Mouse (Mus musculus) c-Kit-positive CD71-positive TER-119-negative erythroid progenitor cells, embryonic 14.5 days (primary cell): ENCODE data around the gene Lrrn1.

Experiments
- DNase-seq: peaks from one replicate; pipeline ENCODE4 v3.0.0-alpha.2; 2013; ENCODE audit warnings: low read depth

The Lrrn1 gene

GRCm38 (mm10) chr6:107528877-107529864, at the start of gene Lrrn1:
Gene Lrrn1, plus strand, starts transcription at chr6:107529768.
- no peak for DNase-seq

- no peak for DNase-seq
These were observed 35.1 kb upstream of the Lrrn1 start for GRCm38 (mm10) chr6:107494491-107494890.

GRCm38 (mm10) chr6:107495830-107496229, 33.7 kb upstream of the Lrrn1 start:
- no peak for DNase-seq

GRCm38 (mm10) chr6:107513716-107514115, 15.9 kb upstream of the Lrrn1 start:
- DNase-seq, result no peak

- DNase-seq, result no peak
These were observed 5.6 kb upstream of the Lrrn1 start for GRCm38 (mm10) chr6:107523953-107524352.

- DNase-seq, result no peak
These were observed 403 bp downstream of the Lrrn1 start for GRCm38 (mm10) chr6:107529911-107530431.

- no peak for DNase-seq
These were observed 1.2 kb downstream of the Lrrn1 start for GRCm38 (mm10) chr6:107530621-107531285.

GRCm38 (mm10) chr6:107531526-107532080, 2.0 kb downstream of the Lrrn1 start:
- DNase-seq, result no peak

- DNase-seq, result no peak
These were observed 5.0 kb downstream of the Lrrn1 start for GRCm38 (mm10) chr6:107534533-107534932.

- DNase-seq, result no peak
These were observed 7.1 kb downstream of the Lrrn1 start for GRCm38 (mm10) chr6:107536631-107537030.

GRCm38 (mm10) chr6:107541222-107541621, 11.7 kb downstream of the Lrrn1 start:
- no peak for DNase-seq

- no peak for DNase-seq
These were observed 12.3 kb downstream of the Lrrn1 start for GRCm38 (mm10) chr6:107541918-107542317.

GRCm38 (mm10) chr6:107546272-107546671, 16.7 kb downstream of the Lrrn1 start:
- DNase-seq, result no peak

- DNase-seq, result no peak
These were observed 22.9 kb downstream of the Lrrn1 start for GRCm38 (mm10) chr6:107552511-107552910.

GRCm38 (mm10) chr6:107555364-107555763, 25.8 kb downstream of the Lrrn1 start:
- DNase-seq, result no peak

GRCm38 (mm10) chr6:107556996-107557395, 27.4 kb downstream of the Lrrn1 start:
- no peak for DNase-seq

- no peak for DNase-seq
These were observed 28.2 kb downstream of the Lrrn1 start for GRCm38 (mm10) chr6:107557806-107558205.

GRCm38 (mm10) chr6:107562255-107562654, 32.7 kb downstream of the Lrrn1 start:
- no peak for DNase-seq

- DNase-seq, result no peak
These were observed 37.5 kb downstream of the Lrrn1 start for GRCm38 (mm10) chr6:107566944-107567634.

- no peak for DNase-seq
These were observed 45.0 kb downstream of the Lrrn1 start for GRCm38 (mm10) chr6:107574561-107574960.

- DNase-seq, result no peak
These were observed 45.8 kb downstream of the Lrrn1 start for GRCm38 (mm10) chr6:107575405-107575804.

- DNase-seq, result no peak
These were observed 47.7 kb downstream of the Lrrn1 start for GRCm38 (mm10) chr6:107577309-107577708.
